22 mouse cellular contexts compared by ENCODE assay signal in the genomic region with DNA sequence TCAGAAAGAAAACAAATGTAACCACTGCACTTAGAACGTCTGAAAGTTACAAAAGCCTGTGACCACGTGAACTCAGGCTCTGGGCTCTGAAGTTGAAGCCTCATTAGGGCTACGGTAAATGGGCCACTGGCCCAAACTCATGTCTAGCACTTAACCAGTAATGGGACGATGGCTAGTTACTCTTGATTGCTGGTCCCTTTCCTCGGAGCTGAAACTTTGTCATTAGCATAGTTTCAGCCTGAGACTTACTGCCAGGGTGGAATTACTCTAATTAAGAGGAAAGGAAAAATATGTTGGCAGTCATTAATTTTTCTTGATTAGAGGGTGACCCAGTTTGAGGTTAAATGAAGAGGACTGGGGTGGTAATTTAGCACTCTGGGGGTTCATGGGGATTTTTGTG.
DNase-seq lines count a peak whose midpoint lies in the region; ATAC-seq and TF ChIP-seq lines count a peak whose summit lies in the region.
"Had no signal": no experiment of that assay in that cellular context is flagged by ENCODE, and none has a peak within 500 bp of the region (broad histone marks: within the 10 kb centered on the region; RNA-seq: fewer than 3 reads in every experiment).

No protein-coding gene starts in this region.

- WGBS in forebrain, embryonic 15.5 days = 19% methylated on average over 5 of the region's 5 CpGs
- 58% methylated on average over 5 of the region's 5 CpGs for WGBS in forebrain, embryonic 11.5 days
- WGBS in kidney, adult 2 months = 45% methylated on average over 5 of the region's 5 CpGs
- WGBS in midbrain, embryonic 14.5 days = 80% methylated on average over 5 of the region's 5 CpGs

- H3K27me3 ChIP-seq in forebrain, embryonic 15.5 days = no peaks in the 10 kb centered on the region
- no peaks in the 10 kb centered on the region for H3K27me3 ChIP-seq in forebrain, embryonic 11.5 days (ENCODE audit: control insufficient read depth, insufficient read depth, low read length)
- H3K27me3 ChIP-seq in kidney, adult 2 months (replicated peaks; ENCODE audit: control insufficient read depth, insufficient read depth, low read length) = no peaks in the 10 kb centered on the region
- H3K27me3 ChIP-seq in midbrain, embryonic 14.5 days (ENCODE audit: control insufficient read depth, insufficient read depth, low read length) = no peaks in the 10 kb centered on the region
- H3K27me3 ChIP-seq: embryonic facial prominence, embryonic 12.5 days; heart, embryonic 13.5 days; hindbrain, embryonic 12.5 days had no signal

- 0 out of 2 replicates have a peak, but pooled peaks have one; percentile 35 for ATAC-seq in forebrain, embryonic 15.5 days (replicated peaks)
- ATAC-seq in forebrain, embryonic 11.5 days (replicated peaks; ENCODE audit: low FRiP score) = no peak
- no peak for ATAC-seq in midbrain, embryonic 14.5 days (ENCODE audit: low FRiP score, low TSS enrichment)
- ATAC-seq: hindbrain, embryonic 16.5 days; inflammation-experienced regulatory T-cells, adult 6 months; intestine, postnatal 0 days had no signal

- no peak overlapping the region for H3K4me2 ChIP-seq in forebrain, embryonic 15.5 days (replicated peaks)
- H3K4me2 ChIP-seq in forebrain, embryonic 11.5 days (ENCODE audit: low read depth, low read length, severe bottlenecking) = no peak overlapping the region
- no peak overlapping the region for H3K4me2 ChIP-seq in midbrain, embryonic 14.5 days (ENCODE audit: low read length)
- H3K4me2 ChIP-seq: embryonic facial prominence, embryonic 12.5 days; heart, embryonic 13.5 days; hindbrain, embryonic 12.5 days had no signal

- DNase-seq in forebrain, embryonic 11.5 days (ENCODE audit: low spot score) = no peak
- peak; percentile 7 for DNase-seq in kidney, adult 2 months
- DNase-seq in kidney, postnatal 10 days = no peak
- peak; percentile 4 for DNase-seq in right cerebral cortex, adult 18-20 months
- DNase-seq in right cerebral cortex, adult 2 months (ENCODE audit: low spot score in 2 of 2) = no peak
- DNase-seq in retina, postnatal 1 day = peak; percentile 76
- no peak for DNase-seq in midbrain, embryonic 14.5 days
- DNase-seq: adrenal gland, adult 8-10 months; adrenal gland, postnatal 36 days; cerebellum, adult 11 months; cerebellum, adult 9-10 months; cerebellum, postnatal 25 days; gastrocnemius, adult 2 months; gastrocnemius, postnatal 25 days; heart, postnatal 36 days had no signal

- no peak overlapping the region for H3K9ac ChIP-seq in forebrain, embryonic 15.5 days (replicated peaks)
- H3K9ac ChIP-seq in forebrain, embryonic 11.5 days (ENCODE audit: low read length) = no peak overlapping the region
- no peak overlapping the region for H3K9ac ChIP-seq in midbrain, embryonic 14.5 days (replicated peaks; ENCODE audit: low read length)
- H3K9ac ChIP-seq: embryonic facial prominence, embryonic 12.5 days; heart, embryonic 13.5 days; hindbrain, embryonic 12.5 days had no signal

- H3K9me3 ChIP-seq in forebrain, embryonic 15.5 days = no peaks in the 10 kb centered on the region
- H3K9me3 ChIP-seq in forebrain, embryonic 11.5 days (ENCODE audit: control insufficient read depth, low read length) = no peaks in the 10 kb centered on the region
- H3K9me3 ChIP-seq in midbrain, embryonic 14.5 days (ENCODE audit: control insufficient read depth, low read length) = no peaks in the 10 kb centered on the region
- H3K9me3 ChIP-seq: embryonic facial prominence, embryonic 12.5 days; heart, embryonic 13.5 days; hindbrain, embryonic 12.5 days had no signal

- TF ChIP-seq CTCF in kidney, adult 2 months (conservative IDR thresholded peaks at IDR 0.05; ENCODE audit: insufficient read depth, insufficient read length, low read depth, low read length) = no peak

- no peak for TF ChIP-seq POLR2A in kidney, adult 2 months (IDR thresholded peaks at IDR 0.05; ENCODE audit: low read depth, low read length)

- no peak overlapping the region for H3K27ac ChIP-seq in forebrain, embryonic 15.5 days (replicated peaks)
- no peak overlapping the region for H3K27ac ChIP-seq in forebrain, embryonic 11.5 days (ENCODE audit: low read depth, low read length)
- H3K27ac ChIP-seq in kidney, adult 2 months (ENCODE audit: insufficient read depth, low read depth, low read length) = no peak overlapping the region
- H3K27ac ChIP-seq in midbrain, embryonic 14.5 days (replicated peaks; ENCODE audit: low read depth, low read length) = no peak overlapping the region
- H3K27ac ChIP-seq: embryonic facial prominence, embryonic 12.5 days; gastrocnemius, adult 2 months; heart, embryonic 13.5 days; hindbrain, embryonic 12.5 days had no signal

- H3K4me1 ChIP-seq in forebrain, embryonic 15.5 days = peaks cover 12% of the 10 kb centered on the region; the same call in 1 of the 2 replicates
- H3K4me1 ChIP-seq in forebrain, embryonic 11.5 days (replicated peaks; ENCODE audit: control insufficient read depth, insufficient read depth, low read length) = no peaks in the 10 kb centered on the region
- H3K4me1 ChIP-seq in kidney, adult 2 months (ENCODE audit: control insufficient read depth, insufficient read depth, low read length) = no peaks in the 10 kb centered on the region
- no peaks in the 10 kb centered on the region for H3K4me1 ChIP-seq in midbrain, embryonic 14.5 days (ENCODE audit: control insufficient read depth, insufficient read depth, low read length)
- H3K4me1 ChIP-seq: hindbrain, embryonic 12.5 days had no signal

- H3K4me3 ChIP-seq in forebrain, embryonic 15.5 days = no peak overlapping the region
- H3K4me3 ChIP-seq in forebrain, embryonic 11.5 days (ENCODE audit: low read depth, low read length) = no peak overlapping the region
- no peak overlapping the region for H3K4me3 ChIP-seq in kidney, adult 2 months (ENCODE audit: insufficient read depth, low read depth, low read length)
- H3K4me3 ChIP-seq in midbrain, embryonic 14.5 days (replicated peaks; ENCODE audit: low read depth, low read length) = no peak overlapping the region
- H3K4me3 ChIP-seq: embryonic facial prominence, embryonic 12.5 days; gastrocnemius, adult 2 months; heart, embryonic 13.5 days; hindbrain, embryonic 12.5 days had no signal

- H3K36me3 ChIP-seq in forebrain, embryonic 15.5 days = no peaks in the 10 kb centered on the region
- H3K36me3 ChIP-seq in forebrain, embryonic 11.5 days (ENCODE audit: control insufficient read depth, insufficient read depth, low read length) = no peaks in the 10 kb centered on the region
- H3K36me3 ChIP-seq in kidney, adult 2 months (ENCODE audit: control insufficient read depth, insufficient read depth, low read length) = no peaks in the 10 kb centered on the region
- no peaks in the 10 kb centered on the region for H3K36me3 ChIP-seq in midbrain, embryonic 14.5 days (ENCODE audit: control insufficient read depth, insufficient read depth, low read length)
- H3K36me3 ChIP-seq: embryonic facial prominence, embryonic 12.5 days; heart, embryonic 13.5 days; hindbrain, embryonic 12.5 days had no signal

Comparison
In these comparisons a context has a peak if more than half of its experiments do, and no peak if none do; other contexts are left out.
1. DNase-seq: peak in kidney, adult 2 months (single experiment), right cerebral cortex, adult 18-20 months (single experiment) and retina, postnatal 1 day (single experiment); none in forebrain, embryonic 11.5 days (single experiment), kidney, postnatal 10 days (single experiment), right cerebral cortex, adult 2 months (0 of 2) and midbrain, embryonic 14.5 days (single experiment).